Mouse (Mus musculus): Measurements from ENCODE around the gene Zfp990. TPM values are rescaled to one million over a fixed set of nuclear protein-coding genes. Genes with fewer than 3 reads are reported as not detected.
"Not testable (repeated sequence)": the region's sequence is repeated elsewhere in the genome, so short reads cannot be mapped to it uniquely, and the experiment has no call there.

Zfp990 gene
- total RNA-seq, 2 experiments from 2014 or later: not detected

DNA sequence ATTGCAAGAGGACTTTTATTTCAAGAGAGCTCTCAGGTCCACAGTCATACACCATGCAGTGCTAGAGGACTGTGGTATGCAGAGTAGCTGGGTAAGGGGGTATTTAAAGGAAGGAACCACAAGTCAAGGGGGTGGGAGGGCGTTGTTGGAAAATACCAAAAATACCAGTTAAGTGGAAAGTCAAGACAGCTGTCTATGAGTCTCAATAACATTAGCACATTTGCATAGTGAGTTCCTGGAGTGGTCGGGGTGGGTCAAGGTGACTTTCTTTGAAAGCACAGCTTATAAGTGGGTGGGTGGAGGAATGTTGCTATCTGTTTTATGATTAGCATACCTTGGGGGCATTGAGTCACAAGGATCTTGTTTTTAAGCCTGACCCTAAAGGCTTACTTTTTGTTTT, 75.5 kb downstream of the Zfp990 start:
- not testable (repeated sequence) for DNase-seq (ENCODE audit: low spot score)

Other genes starting within 250 kb of the Zfp990 start
- not detected for gene Tnfrsf8, start 195.6 kb upstream of the Zfp990 start, total RNA-seq (2021)
- under 1 TPM; 0.28 to 0.34 TPM for gene Gm13212, start 74.4 kb downstream of the Zfp990 start, total RNA-seq (2021)
- gene Zfp980, start 159.9 kb downstream of the Zfp990 start, total RNA-seq (2021): under 1 TPM in 1 of 2 experiments, not detected in 1; 0.21 TPM

All from gastrocnemius, adult 18-20 months (tissue).